Mouse (Mus musculus) midbrain, postnatal 0 days (tissue): Measurements from ENCODE around the gene Mmgt2. TPM values are rescaled to one million over a fixed set of nuclear protein-coding genes. Genes with fewer than 3 reads are reported as not detected.

Source experiments
- ATAC-seq: fragments of 200-750 bp; cut with Nextera tagmentation; 2 replicates; pipeline ENCODE4 v1.8.0; 2017; ENCODE audit warnings: moderate number of reproducible peaks, mild to moderate bottlenecking, moderate TSS enrichment, moderate library complexity; ENCODE audit not compliant: low FRiP score
- DNase-seq: peaks from one replicate; pipeline ENCODE4 v3.0.0-alpha.2; 2015; ENCODE audit warnings: low spot score
- H3K27ac ChIP-seq: fragments of 300-500 bp; sonication (generic); 2 replicates; pipeline ENCODE4 v1.5.1; 2014; ENCODE audit warnings: low read depth, mild to moderate bottlenecking, low read length, mixed read lengths
- H3K27me3 ChIP-seq: fragments of 300-500 bp; sonication (generic); 2 replicates; pipeline ENCODE4 v1.6.1; 2014; ENCODE audit warnings: low read length, control low read depth, mixed read lengths; ENCODE audit not compliant: insufficient read depth
- H3K36me3 ChIP-seq: fragments of 300-500 bp; sonication (generic); 2 replicates; pipeline ENCODE4 v1.6.1; 2014; ENCODE audit warnings: low read length, control low read depth, mixed read lengths; ENCODE audit not compliant: insufficient read depth
- H3K4me1 ChIP-seq: fragments of 300-500 bp; sonication (generic); 2 replicates; pipeline ENCODE4 v1.6.1; 2014; ENCODE audit warnings: mild to moderate bottlenecking, control low read depth, antibody characterized with exemption, low read length, mixed read lengths; ENCODE audit not compliant: insufficient read depth
- H3K4me2 ChIP-seq: fragments of 300-500 bp; sonication (generic); 2 replicates; pipeline ENCODE4 v1.6.1; 2014; ENCODE audit warnings: low read depth, mild to moderate bottlenecking, low read length, mixed read lengths; ENCODE audit not compliant: poor library complexity, severe bottlenecking
- H3K4me3 ChIP-seq: fragments of 300-500 bp; sonication (generic); 2 replicates; pipeline ENCODE4 v1.5.1; 2014; ENCODE audit warnings: low read depth, mild to moderate bottlenecking, low read length, moderate library complexity
- H3K9ac ChIP-seq: fragments of 300-500 bp; sonication (generic); replicated peaks from 2 replicates; pipeline ENCODE4 v1.6.1; 2014; ENCODE audit warnings: mild to moderate bottlenecking, low read length, moderate library complexity, mixed read lengths; ENCODE audit not compliant: poor library complexity, severe bottlenecking
- H3K9me3 ChIP-seq: fragments of 300-500 bp; sonication (generic); 2 replicates; pipeline ENCODE4 v1.6.1; 2016; ENCODE audit warnings: low read length, control low read depth
- CTCF ChIP-seq: IDR thresholded peaks from 2 replicates; pipeline ENCODE4 v1.5.1; 2016; ENCODE audit warnings: antibody characterized with exemption, mild to moderate bottlenecking
- WGBS: fragments of 180-500 bp; shearing (Covaris S2); extraction: QIAGEN DNeasy Blood & Tissue Kit; methylation state at CpG from one replicate; pipeline ENCODE4 v1.1.7; 2014; 5-methylcytosine and 5-hydroxymethylcytosine counted together
- polyA plus RNA-seq: library from polyadenylated mRNA; unstranded; fragments of >200 nt; fragmentation: Nextera tagmentation; extraction: Ambion mirVana; gene quantifications from 2 replicates; pipeline ENCODE4 v1.2.1, GENCODE M21; 2015
- total RNA-seq: library from RNA; depleted of rRNA; stranded (reverse); fragments of >200 nt; gene quantifications from 2 replicates; pipeline ENCODE4 v1.2.3, GENCODE M21; 2014

The Mmgt2 gene
- total and polyA plus RNA-seq, 2 experiments from 2014 or later, result 22.7 to 58.3 TPM

DNA sequence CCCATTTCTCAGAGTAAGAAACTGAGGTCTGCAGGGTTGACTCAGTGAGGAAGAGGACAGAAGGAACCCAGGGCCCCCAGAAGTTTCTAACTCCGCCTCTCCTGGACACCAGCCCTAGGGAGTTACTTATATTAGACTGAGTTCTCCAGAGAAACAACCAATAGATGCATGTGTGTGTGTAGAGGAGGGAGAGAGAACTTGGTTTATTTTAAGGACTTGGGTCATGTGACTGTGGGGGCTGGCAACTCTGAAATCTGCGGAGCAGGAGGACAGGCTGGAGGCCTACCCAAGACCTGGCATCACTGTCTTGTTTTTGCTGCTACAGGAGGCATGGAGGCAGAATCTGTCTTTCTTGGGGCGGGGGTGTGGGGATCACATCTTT, 11.6 kb upstream of the Mmgt2 start:
- Histone ChIP-seq H3K4me2 (no peak overlapping the region), H3K27me3 (no peaks in the 10 kb centered on the region), H3K9ac (no peak overlapping the region), H3K36me3 (no peaks in the 10 kb centered on the region), H3K9me3 (no peaks in the 10 kb centered on the region), H3K4me1 (0 out of 2 replicates have a peak, but pooled peaks cover 3% of the 10 kb centered on the region), H3K4me3 (no peak overlapping the region), H3K27ac (no peak overlapping the region)
- no peak for ATAC-seq
- 87% methylated on average over 3 of the region's 3 CpGs for WGBS
- DNase-seq, result no peak
- no peak for TF ChIP-seq CTCF

DNA sequence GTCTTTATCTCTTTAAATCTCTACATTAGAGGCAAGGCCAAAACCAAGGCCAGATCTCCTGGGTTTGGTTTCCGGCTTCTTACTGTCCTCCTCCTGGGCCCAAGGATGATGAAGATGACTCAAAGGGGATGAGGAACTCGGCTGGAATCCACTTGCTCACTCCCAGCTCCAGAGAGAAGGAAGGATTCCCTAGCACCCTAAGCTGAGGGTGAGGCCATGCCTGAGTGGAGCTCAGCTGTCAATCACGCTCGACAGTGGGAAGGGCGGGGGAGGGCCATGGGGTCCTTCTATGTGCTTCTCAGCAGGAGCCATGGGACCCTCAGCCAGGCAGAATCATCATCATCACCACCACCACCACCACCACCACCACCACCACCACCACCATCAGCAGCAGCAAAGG, 11.1 kb upstream of the Mmgt2 start:
- no peak overlapping the region for H3K9ac ChIP-seq
- H3K27me3 ChIP-seq, result no peaks in the 10 kb centered on the region
- H3K4me3 ChIP-seq, result no peak overlapping the region
- TF ChIP-seq CTCF, result no peak
- ATAC-seq (no peak), DNase-seq (no peak)
- WGBS, result 74% methylated on average over 5 of the region's 5 CpGs
- no peak overlapping the region for H3K4me2 ChIP-seq
- 0 out of 2 replicates have a peak, but pooled peaks cover 3% of the 10 kb centered on the region for H3K4me1 ChIP-seq
- no peaks in the 10 kb centered on the region for H3K9me3 ChIP-seq
- H3K36me3 ChIP-seq, result no peaks in the 10 kb centered on the region
- H3K27ac ChIP-seq, result no peak overlapping the region

DNA sequence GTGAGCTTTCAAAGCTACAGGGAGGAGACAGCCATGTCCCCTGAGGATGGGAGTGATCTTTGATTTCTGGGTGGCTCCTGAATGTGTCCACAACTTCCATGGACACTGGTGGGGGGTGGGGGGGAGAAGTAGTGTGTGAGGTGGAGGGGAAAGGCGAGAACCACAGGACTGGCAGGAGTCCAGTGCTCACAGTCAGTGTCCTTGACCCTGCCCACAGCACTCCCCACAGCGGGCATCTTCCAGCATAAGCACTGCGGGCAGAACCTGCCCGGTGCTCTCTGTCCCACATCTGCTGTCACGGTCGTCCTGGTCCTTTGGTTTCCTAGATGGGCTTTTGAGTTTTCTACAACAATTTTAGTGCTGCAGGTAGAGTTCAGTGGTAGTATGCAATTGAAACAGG, 10.7 kb upstream of the Mmgt2 start:
- H3K4me2 ChIP-seq, result no peak overlapping the region
- 91% methylated on average over 6 of the region's 6 CpGs for WGBS
- H3K4me1 ChIP-seq, result 0 out of 2 replicates have a peak, but pooled peaks cover 3% of the 10 kb centered on the region
- ATAC-seq (no peak), DNase-seq (no peak)
- H3K36me3 ChIP-seq, result no peaks in the 10 kb centered on the region
- H3K4me3 ChIP-seq, result no peak overlapping the region
- no peak overlapping the region for H3K27ac ChIP-seq
- H3K9ac ChIP-seq, result no peak overlapping the region
- H3K9me3 ChIP-seq, result no peaks in the 10 kb centered on the region
- TF ChIP-seq CTCF, result no peak
- no peaks in the 10 kb centered on the region for H3K27me3 ChIP-seq

DNA sequence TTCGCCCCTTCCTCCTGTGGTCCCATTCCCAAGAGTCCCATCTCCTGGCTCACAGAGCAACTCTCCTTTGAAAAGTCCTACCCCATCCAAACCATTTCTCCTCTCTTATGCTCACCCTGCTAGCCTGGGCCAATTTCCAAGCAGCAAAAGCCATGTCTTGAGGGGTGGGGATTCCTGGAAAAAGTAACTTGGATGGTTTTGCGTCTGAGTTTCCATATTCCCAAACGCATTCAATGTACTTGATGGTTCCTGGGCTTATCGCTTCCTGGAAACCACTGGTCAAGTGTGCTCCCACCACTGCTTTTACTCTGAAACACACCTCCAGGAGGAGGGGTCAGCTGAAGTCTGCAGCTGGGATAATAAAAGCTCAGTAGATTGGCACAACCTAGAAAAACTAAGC, 10.1 kb upstream of the Mmgt2 start:
- Histone ChIP-seq H3K4me3 (no peak overlapping the region), H3K4me1 (peaks cover 5% of the 10 kb centered on the region; the same call in 1 of the 2 replicates), H3K9ac (no peak overlapping the region), H3K9me3 (no peaks in the 10 kb centered on the region), H3K4me2 (no peak overlapping the region), H3K36me3 (no peaks in the 10 kb centered on the region), H3K27me3 (no peaks in the 10 kb centered on the region), H3K27ac (no peak overlapping the region)
- TF ChIP-seq CTCF, result no peak
- no peak for DNase-seq
- ATAC-seq, result no peak
- 92% methylated on average over 4 of the region's 4 CpGs for WGBS

DNA sequence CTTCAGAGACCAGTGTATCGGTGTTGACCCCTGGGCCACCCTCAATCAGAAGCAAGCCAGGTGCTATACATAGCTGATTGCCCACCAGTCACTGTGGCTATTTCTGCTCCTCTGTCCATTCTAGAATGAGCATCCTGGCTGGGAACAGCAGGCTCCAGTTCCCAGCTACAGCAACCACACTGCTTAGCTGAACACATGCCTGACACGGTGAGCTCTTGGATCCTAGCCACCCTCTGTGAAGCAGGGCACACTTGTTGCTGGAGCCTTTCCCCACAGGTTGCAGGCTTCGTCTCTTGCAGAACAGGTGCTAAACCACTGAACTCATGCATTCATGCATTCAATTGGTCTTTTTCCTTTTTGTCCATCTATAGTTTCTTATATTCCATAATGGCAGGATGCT, 8.1 kb upstream of the Mmgt2 start:
- DNase-seq, result no peak
- H3K4me3 ChIP-seq, result no peak overlapping the region
- no peaks in the 10 kb centered on the region for H3K27me3 ChIP-seq
- no peak overlapping the region for H3K9ac ChIP-seq
- H3K36me3 ChIP-seq, result no peaks in the 10 kb centered on the region
- no peak for ATAC-seq
- H3K4me1 ChIP-seq, result peaks cover 15% of the 10 kb centered on the region
- H3K27ac ChIP-seq, result no peak overlapping the region
- no peak for TF ChIP-seq CTCF
- H3K4me2 ChIP-seq, result no peak overlapping the region
- no peaks in the 10 kb centered on the region for H3K9me3 ChIP-seq
- 75% methylated on average over 3 of the region's 3 CpGs for WGBS

DNA sequence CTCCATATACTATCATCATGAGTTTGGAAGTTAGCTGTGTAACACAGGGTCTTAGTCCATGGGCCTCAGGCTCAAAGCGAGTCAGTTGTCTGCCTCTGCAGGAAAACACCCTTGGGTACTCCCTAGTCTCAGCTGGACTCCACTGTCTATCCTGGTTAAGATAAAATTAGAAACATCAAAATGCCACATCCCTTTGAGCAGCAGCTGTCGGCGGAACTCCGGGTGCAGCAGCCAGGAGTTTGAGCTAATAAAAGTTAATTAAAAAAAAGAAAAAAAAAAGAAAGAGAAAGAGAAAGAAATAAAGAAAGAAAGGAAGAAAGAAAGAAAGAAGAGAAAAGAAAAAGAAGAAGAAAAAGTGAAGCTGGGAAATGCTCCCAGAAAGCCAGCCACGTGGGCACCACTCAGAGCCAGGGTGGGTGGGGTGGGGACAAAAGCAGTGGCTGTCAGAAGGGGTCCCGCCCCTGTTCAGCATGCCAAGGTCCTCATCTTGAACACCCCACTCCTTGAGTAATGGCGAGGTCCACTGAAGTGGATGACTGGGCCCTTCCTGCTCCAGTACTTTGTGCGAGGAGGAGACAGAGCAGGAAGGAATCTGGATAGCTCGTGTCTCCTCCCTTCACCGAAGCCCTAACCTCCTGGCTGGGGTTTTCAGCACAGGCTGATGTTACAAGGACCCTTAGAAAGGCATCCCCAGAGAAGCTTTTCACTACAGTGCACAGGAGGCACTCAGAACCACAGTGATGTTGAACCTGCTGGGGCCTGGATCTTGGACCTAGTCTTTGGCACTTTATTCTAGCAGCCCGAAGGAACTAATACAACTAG, 6.2 kb upstream of the Mmgt2 start:
- 63% methylated on average over 11 of the region's 11 CpGs for WGBS
- no peak for ATAC-seq
- Histone ChIP-seq H3K36me3 (no peaks in the 10 kb centered on the region), H3K4me1 (peaks cover 26% of the 10 kb centered on the region), H3K9me3 (no peaks in the 10 kb centered on the region), H3K27ac (no peak overlapping the region), H3K27me3 (no peaks in the 10 kb centered on the region), H3K4me3 (no peak overlapping the region), H3K9ac (0 out of 2 replicates have a peak overlapping the region, but pooled peaks have one; percentile 19), H3K4me2 (no peak overlapping the region)
- DNase-seq, result no peak
- TF ChIP-seq CTCF, result no peak
